Mouse (Mus musculus) myocyte (in vitro differentiated cells): Measurements from ENCODE around the gene Aldh3b1.

Source experiments
- CEBPB ChIP-seq: IDR thresholded peaks from 2 replicates; pipeline ENCODE4 v1.6.1; 2011; ENCODE audit warnings: mild to moderate bottlenecking, moderate library complexity; ENCODE audit not compliant: poor library complexity, insufficient read depth, severe bottlenecking
- E2F4 ChIP-seq: IDR thresholded peaks from one replicate; pipeline ENCODE4 v1.6.1; 2011; ENCODE audit warnings: mild to moderate bottlenecking, control low read depth, moderate library complexity; ENCODE audit not compliant: insufficient read depth
- MAX ChIP-seq: IDR thresholded peaks from one replicate; pipeline ENCODE4 v1.6.1; 2011; ENCODE audit warnings: low read depth, mild to moderate bottlenecking, control low read depth
- MYOD1 ChIP-seq, 3 experiments: IDR thresholded peaks; one replicate each; pipeline ENCODE4 v1.6.1; 2011; ENCODE audit warnings: control low read depth in 2 of 3, low read depth in 2 of 3, mild to moderate bottlenecking in 2 of 3, moderate library complexity in 1 of 3; ENCODE audit not compliant: insufficient read length in 2 of 3, control insufficient read depth in 1 of 3
- MYOG ChIP-seq, 3 experiments: IDR thresholded peaks; one replicate each; pipeline ENCODE4 v1.6.1; 2011; ENCODE audit warnings: control low read depth in 2 of 3, low read depth in 2 of 3, mild to moderate bottlenecking in 2 of 3; ENCODE audit not compliant: insufficient read length in 2 of 3, control insufficient read depth in 1 of 3, insufficient read depth in 1 of 3
- POLR2A ChIP-seq: IDR thresholded peaks from one replicate; pipeline ENCODE4 v1.6.1; 2011; ENCODE audit warnings: low read depth, mild to moderate bottlenecking, control low read depth, moderate library complexity; ENCODE audit not compliant: insufficient read length
- POLR2AphosphoS2 ChIP-seq: IDR thresholded peaks from one replicate; pipeline ENCODE4 v1.6.1; 2011; ENCODE audit warnings: low read depth, control low read depth; ENCODE audit not compliant: insufficient read length
- SRF ChIP-seq: IDR thresholded peaks from one replicate; pipeline ENCODE4 v1.6.1; 2011; ENCODE audit warnings: low read depth; ENCODE audit not compliant: control insufficient read depth, insufficient read length
- TCF12 ChIP-seq: IDR thresholded peaks from one replicate; pipeline ENCODE4 v1.6.1; 2011; ENCODE audit warnings: mild to moderate bottlenecking, control low read depth; ENCODE audit not compliant: poor library complexity, insufficient read depth, severe bottlenecking
- TCF3 ChIP-seq: IDR thresholded peaks from one replicate; pipeline ENCODE4 v1.6.1; 2011; ENCODE audit warnings: low read depth, control low read depth; ENCODE audit not compliant: insufficient read length
- USF1 ChIP-seq: IDR thresholded peaks from one replicate; pipeline ENCODE4 v1.6.1; 2011; ENCODE audit warnings: low read depth, mild to moderate bottlenecking, control low read depth, moderate library complexity

GRCm38 (mm10) chr19:3872373-3872772 is 57.2 kb downstream of the Aldh3b1 start:
- TF ChIP-seq MAX: no peak
- no peak for TF ChIP-seq POLR2A
- TF ChIP-seq TCF12: no peak
- TF ChIP-seq SRF: no peak
- TF ChIP-seq TCF3: no peak
- TF ChIP-seq E2F4: no peak
- TF ChIP-seq POLR2AphosphoS2: no peak
- TF ChIP-seq MYOG (IDR thresholded peaks at IDR 0.05; ENCODE audit: control insufficient read depth in 1 of 3, insufficient read depth in 1 of 3, insufficient read length in 2 of 3, low read depth in 2 of 3): no peak
- TF ChIP-seq USF1: no peak
- TF ChIP-seq MYOD1 (IDR thresholded peaks at IDR 0.05; ENCODE audit: control insufficient read depth in 1 of 3, insufficient read length in 2 of 3, low read depth in 2 of 3): no peak
- no peak for TF ChIP-seq CEBPB
